Mouse (Mus musculus): Measurements from ENCODE around the gene Samd8.

Gene Samd8

DNA sequence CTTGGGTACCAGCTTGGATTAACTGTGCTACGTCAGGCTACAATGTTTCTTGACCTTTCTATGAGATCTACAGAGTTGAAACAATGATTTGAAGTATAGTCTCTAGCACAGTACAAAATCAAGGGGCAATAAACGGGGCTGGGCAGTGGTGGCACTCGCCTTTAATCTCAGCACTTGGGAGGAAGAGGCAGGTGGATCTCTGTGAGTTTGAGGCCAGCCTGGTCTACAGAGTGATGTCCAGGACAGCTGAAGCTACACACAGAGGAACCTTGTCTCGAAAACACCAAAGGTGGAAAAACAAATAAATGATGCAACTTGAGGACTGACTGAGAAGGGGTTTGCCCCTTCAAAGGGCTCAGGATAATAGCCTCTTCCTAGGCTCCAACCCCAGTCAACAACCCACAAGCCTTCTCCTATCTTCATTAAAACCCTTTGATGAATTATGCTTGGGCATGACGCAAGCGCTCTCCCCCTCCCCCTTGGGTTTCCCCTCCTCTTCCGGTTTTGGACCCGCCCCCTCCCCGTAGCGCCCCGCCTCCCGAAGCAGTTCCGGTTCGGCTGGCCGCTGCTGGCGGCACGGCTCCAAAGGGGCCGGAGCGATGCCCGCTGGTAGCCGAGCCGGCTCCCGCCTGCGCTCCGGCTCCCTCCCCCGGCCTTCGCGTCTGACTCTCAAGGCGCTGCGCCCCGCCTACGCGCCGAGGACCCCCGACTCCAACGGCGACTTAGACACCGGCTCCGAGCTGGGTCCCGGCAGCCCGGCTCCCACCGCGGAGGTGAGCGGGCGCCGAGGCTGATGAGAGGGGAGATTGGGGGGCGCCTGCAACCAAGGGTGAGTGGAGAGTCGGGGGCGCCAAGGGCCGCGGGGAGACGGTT is at the start of gene Samd8:
TSS of gene Samd8 (plus strand) at position 524 of the 873 bp plus-strand sequence.
- peak; percentile 80 to 84 for DNase-seq (ENCODE audit: low spot score in 2 of 2)

DNA sequence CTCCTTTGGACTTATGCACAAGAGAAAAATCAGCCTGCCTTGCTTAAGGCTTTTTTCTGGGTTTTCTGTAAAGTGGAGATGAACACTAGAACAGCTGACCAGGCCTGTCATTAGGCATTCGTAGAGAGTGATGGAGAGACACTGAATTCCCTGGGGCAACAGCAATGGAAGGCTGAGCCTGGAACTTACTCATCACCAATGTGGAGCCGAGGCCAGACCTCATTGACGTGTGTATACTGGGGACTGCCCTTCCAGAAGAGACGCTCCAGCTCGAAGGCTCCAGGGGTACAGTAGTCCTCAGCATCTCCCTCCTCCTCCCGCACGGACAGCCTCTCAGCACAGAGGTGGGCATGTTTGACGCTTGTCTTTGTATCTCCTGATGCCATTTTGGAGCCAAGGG is 47.6 kb upstream of the Samd8 start:
- no peak for DNase-seq (ENCODE audit: low spot score in 2 of 2)

DNA sequence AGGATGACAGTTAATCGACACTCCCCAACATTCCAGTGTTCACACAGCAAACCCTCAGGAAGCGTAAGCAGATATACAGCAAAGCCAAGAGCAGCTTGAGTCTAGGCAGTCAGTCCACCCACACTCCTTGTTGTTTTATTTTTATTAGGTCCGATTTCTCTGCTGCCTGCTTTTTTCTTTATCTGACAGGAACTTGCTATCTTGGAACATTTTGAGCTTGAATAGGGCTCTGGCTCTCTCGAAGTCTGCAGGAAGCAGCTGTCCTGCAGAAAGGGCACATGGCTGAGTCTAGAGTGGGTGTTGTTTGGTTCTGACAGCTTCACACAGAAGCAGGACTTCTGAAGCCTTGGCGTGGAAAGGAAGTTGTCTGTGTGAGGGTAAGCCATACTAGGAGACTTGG is 47.1 kb upstream of the Samd8 start:
- DNase-seq (ENCODE audit: low spot score in 2 of 2), result no peak

GRCm38 (mm10) chr14:21705462-21705861 is 44.9 kb upstream of the Samd8 start:
- no peak for DNase-seq (ENCODE audit: low spot score in 2 of 2)

DNA sequence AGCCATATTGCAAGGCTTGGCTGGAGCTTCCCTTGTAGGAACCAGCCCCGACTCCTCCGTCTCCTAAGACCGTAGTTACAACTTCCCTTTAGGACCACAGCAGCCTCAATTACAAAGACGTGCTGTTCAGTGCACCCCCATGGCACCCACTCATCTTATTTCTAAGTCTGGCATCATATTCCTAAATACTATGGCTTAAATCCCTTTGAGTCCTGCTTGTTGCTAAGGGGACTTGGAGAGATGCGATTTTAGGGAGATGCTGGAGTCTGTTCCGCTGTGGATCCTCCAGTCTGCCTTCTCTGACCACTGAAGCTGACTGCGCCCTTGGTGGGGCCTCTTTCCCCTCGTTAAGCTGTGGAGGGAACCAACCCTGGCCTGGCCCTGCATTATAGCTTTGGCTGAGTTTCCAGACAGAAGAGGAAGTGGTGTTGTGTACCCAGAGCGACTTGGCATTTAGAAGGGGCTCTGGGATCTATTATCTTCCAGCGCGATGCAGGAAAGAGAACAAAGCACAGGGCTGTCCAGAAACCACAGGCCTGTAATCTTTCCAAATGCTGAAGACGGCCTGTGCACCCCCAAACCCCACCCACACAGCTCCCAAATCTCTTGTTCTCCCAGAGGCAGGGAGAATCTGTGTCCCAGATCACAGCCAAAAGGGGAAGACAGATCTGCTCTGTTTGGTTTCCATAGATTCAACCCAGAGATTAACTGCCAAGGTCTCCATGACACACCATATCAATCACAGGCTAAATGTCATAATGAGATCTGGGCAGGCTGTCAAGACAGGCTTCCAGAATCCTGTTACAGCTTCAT is 43.4 kb upstream of the Samd8 start:
- peak; percentile 50 to 58 for DNase-seq (ENCODE audit: low spot score in 2 of 2)

- DNase-seq (ENCODE audit: low spot score in 2 of 2), result no peak
Observed at GRCm38 (mm10) chr14:21709545-21709944, 40.8 kb upstream of the Samd8 start.

- DNase-seq (ENCODE audit: low spot score in 2 of 2), result no peak
Observed at GRCm38 (mm10) chr14:21711231-21711630, 39.1 kb upstream of the Samd8 start.

- DNase-seq (ENCODE audit: low spot score in 2 of 2), result no peak
Observed at GRCm38 (mm10) chr14:21714486-21714885, 35.8 kb upstream of the Samd8 start, which contains the start of gene Dupd1. Gene Dupd1 (minus strand): TSS chr14:21714576.

DNA sequence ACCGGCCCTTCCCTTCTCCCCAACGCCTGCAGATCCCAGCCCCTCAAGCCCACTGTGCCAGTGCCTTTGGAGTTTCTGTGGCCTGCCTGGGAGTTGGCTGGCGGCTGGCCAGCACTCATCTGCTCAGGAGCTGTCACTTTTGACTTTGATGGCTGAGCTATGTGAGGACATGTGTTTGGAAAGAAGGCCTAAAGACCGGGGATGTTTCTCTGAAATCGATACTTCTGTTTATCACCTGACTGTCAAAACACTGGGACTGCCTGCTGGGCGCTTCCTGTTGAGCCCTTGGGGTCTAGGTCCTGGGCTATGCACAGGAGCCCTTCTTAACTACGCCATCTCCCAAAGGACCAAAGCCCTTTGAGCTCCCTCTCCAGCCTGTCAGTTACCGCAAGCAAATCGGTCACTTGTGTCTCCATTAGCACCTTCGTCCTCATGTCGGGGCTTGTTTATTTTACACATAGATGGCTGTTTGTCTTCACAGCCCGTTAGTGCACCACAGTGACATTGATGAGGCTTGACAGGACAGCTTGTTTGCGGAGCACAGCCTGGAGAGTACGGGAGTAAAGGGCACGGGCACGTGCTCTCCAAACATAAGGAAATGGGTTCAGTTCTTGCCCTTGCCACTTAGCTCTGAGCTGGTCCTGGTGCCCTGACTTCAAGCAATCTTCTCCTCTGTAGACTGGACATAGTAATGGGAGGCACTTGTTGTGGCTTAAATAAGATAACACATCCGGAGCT is 30.5 kb upstream of the Samd8 start:
- DNase-seq (ENCODE audit: low spot score in 2 of 2), result no peak

DNA sequence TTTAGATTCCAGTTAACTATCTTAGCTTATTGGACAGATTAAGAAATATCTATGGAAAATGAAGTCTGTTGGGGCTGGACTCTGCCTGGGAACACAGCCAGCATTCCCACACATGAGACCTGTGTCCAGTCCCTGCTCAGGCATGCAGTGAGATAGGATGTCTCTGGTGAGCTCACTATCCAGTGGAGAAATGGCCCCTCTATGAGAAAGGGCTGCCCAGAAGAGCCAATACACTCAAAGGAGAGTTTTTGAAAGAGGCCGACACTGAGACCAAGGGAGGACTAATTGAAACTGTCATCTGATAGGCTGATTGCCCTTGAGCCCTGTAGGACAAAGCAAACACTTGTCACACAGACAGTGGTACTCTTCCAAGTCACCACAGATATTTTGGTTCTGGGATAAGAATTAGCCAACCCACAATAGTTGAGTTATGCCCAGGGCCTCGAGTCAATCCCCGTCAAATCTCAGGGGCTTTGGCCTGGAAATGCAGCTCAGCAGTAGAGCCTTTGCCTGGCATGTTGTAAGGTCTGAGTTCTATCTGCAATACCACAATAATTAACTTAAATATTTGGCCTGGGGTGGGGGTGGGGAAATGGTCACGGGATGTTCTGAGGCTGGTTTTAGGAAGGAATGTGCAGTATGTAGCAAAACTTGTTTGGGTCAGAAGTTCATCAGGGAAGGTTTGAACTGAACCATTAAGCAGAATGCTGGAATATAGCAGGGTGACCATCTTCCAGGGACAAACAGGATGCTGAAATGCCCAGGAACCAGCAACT is 29.7 kb upstream of the Samd8 start:
- no peak for DNase-seq (ENCODE audit: low spot score in 2 of 2)

GRCm38 (mm10) chr14:21722021-21722698 is 28.2 kb upstream of the Samd8 start:
- no peak for DNase-seq (ENCODE audit: low spot score in 2 of 2)

DNA sequence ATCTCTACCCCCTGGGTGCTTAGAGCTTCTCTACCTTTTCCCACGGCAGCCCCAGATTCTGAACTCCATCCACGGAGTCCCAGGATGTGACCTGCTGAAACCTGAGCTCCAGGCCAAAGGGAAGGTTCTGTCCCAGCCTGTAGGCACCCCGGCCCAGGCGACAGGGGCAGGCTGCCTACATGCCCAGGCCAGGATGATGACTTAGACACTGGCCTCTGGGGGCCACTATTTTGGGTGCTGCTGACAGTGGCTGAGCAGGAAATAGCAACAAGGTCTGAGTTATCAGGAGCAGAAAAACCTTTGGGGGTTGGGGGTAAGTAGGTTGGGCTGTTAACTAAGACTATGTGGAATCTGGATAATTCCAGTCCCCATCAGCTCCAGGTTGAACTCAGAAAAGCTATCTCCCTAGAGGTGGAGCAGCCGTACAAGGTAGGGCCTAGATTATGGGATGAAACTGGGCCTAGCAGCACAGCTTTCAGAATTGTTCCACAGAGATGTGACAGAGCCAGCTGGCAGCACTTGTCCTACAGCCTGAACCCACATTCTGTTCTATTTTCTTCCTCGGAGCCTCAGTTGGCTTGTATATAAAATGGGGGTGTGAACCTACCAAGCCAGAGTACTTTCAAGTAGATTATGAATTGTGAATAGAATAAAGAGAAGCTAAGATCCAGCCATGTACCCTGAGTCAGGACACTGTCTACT is 21.1 kb upstream of the Samd8 start:
- peak; percentile 50 to 74 for DNase-seq (ENCODE audit: low spot score in 2 of 2)

GRCm38 (mm10) chr14:21729936-21730335 is 20.4 kb upstream of the Samd8 start:
- no peak for DNase-seq (ENCODE audit: low spot score in 2 of 2)

DNA sequence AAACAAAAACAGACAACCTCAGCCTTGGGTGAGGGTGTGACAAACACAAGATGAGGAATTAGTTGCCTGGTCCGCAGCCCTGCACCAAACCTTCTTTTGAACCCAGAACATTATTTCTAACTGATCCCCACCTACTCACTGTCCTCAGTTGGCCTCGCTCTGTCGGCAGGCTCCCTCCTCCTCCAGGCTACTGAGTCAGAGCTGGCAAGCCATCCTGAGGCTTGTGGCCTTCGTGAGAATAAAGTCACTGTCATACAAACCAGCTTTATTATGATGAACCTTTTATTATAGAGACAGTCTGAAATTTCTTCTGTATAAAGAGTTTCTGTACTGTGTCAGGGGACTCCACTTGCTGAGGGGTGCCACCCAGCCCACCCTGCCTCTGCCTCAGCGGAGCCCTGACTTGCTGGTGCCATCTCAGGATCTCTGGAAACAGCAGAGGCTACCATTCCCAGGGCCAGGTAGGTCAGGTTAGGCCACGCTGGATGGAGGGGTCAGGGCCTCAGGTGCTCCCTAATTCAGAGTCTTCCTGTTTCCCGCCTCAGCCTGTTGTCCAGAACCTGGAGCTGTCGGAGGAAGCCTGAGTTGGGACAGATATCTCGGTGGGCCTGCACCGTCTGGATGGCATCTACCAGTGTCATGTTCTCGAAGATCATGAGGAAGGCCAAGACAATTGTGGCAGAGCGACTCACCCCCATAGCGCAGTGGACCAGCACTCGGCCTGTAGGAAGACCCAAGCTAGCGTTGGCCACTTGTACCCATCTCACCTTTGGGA is 17.0 kb upstream of the Samd8 start:
- DNase-seq (ENCODE audit: low spot score in 2 of 2), result peak in 1 of 2 experiments; percentile 36

GRCm38 (mm10) chr14:21740345-21740744 is 10.0 kb upstream of the Samd8 start:
- no peak for DNase-seq (ENCODE audit: low spot score in 2 of 2)

GRCm38 (mm10) chr14:21741314-21741713 is 9.0 kb upstream of the Samd8 start:
- DNase-seq (ENCODE audit: low spot score in 2 of 2), result no peak

- DNase-seq (ENCODE audit: low spot score in 2 of 2), result peak; percentile 87
Observed at GRCm38 (mm10) chr14:21741786-21742185, 8.5 kb upstream of the Samd8 start.

GRCm38 (mm10) chr14:21742441-21742840 is 7.9 kb upstream of the Samd8 start:
- DNase-seq (ENCODE audit: low spot score in 2 of 2), result no peak

GRCm38 (mm10) chr14:21744169-21744568 is 6.2 kb upstream of the Samd8 start:
- DNase-seq (ENCODE audit: low spot score in 2 of 2), result no peak

Data from frontal cortex, postnatal 36 days (tissue).